8 mouse cellular contexts compared by ENCODE assay signal in genomic region chr8:48098081-48098639, GRCm38 (mm10). TPM values are rescaled to one million over a fixed set of nuclear protein-coding genes. Genes with fewer than 3 reads are reported as not detected.
A peak's percentile ranks its signal among the peaks of the same experiment; 100 is the strongest.
DNase-seq lines count a peak whose midpoint lies in the region; ATAC-seq and TF ChIP-seq lines count a peak whose summit lies in the region.

No protein-coding gene starts in this region.

- 58% methylated on average over 13 of the region's 13 CpGs for WGBS in kidney, postnatal 0 days
- WGBS in hindbrain, embryonic 11.5 days, result 60% methylated on average over 13 of the region's 13 CpGs

- peak overlapping the region; percentile 51 for H3K4me2 ChIP-seq in kidney, postnatal 0 days (ENCODE audit: low read length)
- peak overlapping the region; percentile 36; the same call in 1 of the 2 replicates for H3K4me2 ChIP-seq in hindbrain, embryonic 11.5 days (replicated peaks; ENCODE audit: low read depth, low read length)

- no peaks in the 10 kb centered on the region for H3K36me3 ChIP-seq in kidney, postnatal 0 days (ENCODE audit: insufficient read depth, low read length)
- H3K36me3 ChIP-seq in hindbrain, embryonic 11.5 days (ENCODE audit: control insufficient read depth, insufficient read depth, low read length), result no peaks in the 10 kb centered on the region

- peak overlapping the region; percentile 12; the same call in 1 of the 2 replicates for H3K4me3 ChIP-seq in kidney, postnatal 0 days (replicated peaks; ENCODE audit: low read depth, low read length)
- H3K4me3 ChIP-seq in hindbrain, embryonic 11.5 days (ENCODE audit: low read depth, low read length), result no peak overlapping the region

- H3K9ac ChIP-seq in kidney, postnatal 0 days (ENCODE audit: low read depth, low read length), result no peak overlapping the region
- H3K9ac ChIP-seq in hindbrain, embryonic 11.5 days (ENCODE audit: low read depth, low read length), result no peak overlapping the region

- no peak for ATAC-seq in kidney, postnatal 0 days (replicated peaks; ENCODE audit: low FRiP score, low read depth)
- peak; percentile 70 for ATAC-seq in hindbrain, embryonic 11.5 days (ENCODE audit: low FRiP score)

- no peaks in the 10 kb centered on the region for H3K9me3 ChIP-seq in kidney, postnatal 0 days (replicated peaks; ENCODE audit: low read length)
- H3K9me3 ChIP-seq in hindbrain, embryonic 11.5 days (ENCODE audit: control insufficient read depth, low read length), result no peaks in the 10 kb centered on the region

- no peaks in the 10 kb centered on the region for H3K27me3 ChIP-seq in kidney, postnatal 0 days (ENCODE audit: insufficient read depth, low read length)
- H3K27me3 ChIP-seq in hindbrain, embryonic 11.5 days (ENCODE audit: control insufficient read depth, insufficient read depth, low read length), result no peaks in the 10 kb centered on the region

- H3K4me1 ChIP-seq in kidney, postnatal 0 days (replicated peaks; ENCODE audit: insufficient read depth, low read length), result no peaks in the 10 kb centered on the region
- H3K4me1 ChIP-seq in hindbrain, embryonic 11.5 days (replicated peaks; ENCODE audit: control insufficient read depth, insufficient read depth, low read length), result no peaks in the 10 kb centered on the region

- H3K27ac ChIP-seq in kidney, postnatal 0 days, result no peak overlapping the region
- H3K27ac ChIP-seq in hindbrain, embryonic 11.5 days (ENCODE audit: low read depth, low read length), result no peak overlapping the region

- no peak for DNase-seq in kidney, postnatal 0 days (ENCODE audit: low spot score)
- DNase-seq in kidney, postnatal 14 days, result no peak
- DNase-seq in embryo, embryonic 11 days, result peak; percentile 32
- DNase-seq in hindbrain, embryonic 11.5 days (ENCODE audit: low spot score), result peak; percentile 46
- peak; percentile 28 for DNase-seq in neural tube, embryonic 10.5 days (ENCODE audit: extremely low spot score, low spot score)
- DNase-seq in spleen, postnatal 4 days (ENCODE audit: low spot score in 2 of 2), result no peak
- no peak for DNase-seq in layer of hippocampus, postnatal 36 days
- DNase-seq in cerebellum, adult 11 months, result no peak

- TF ChIP-seq CTCF in kidney, postnatal 0 days (IDR thresholded peaks at IDR 0.05; ENCODE audit: low read depth), result no peak

RNA-seq across cellular contexts. Expression of gene Dctd, which starts 0.7 kb away (rescaled TPM):
- polyA plus RNA-seq in kidney, postnatal 0 days (2015; fragmentation: Nextera tagmentation; extraction: Ambion mirVana), result 17.4 and 18.0 TPM in 2 replicates
- 30.8 and 31.4 TPM in 2 replicates for polyA plus RNA-seq in hindbrain, embryonic 11.5 days (2014; fragmentation: Nextera tagmentation; extraction: Ambion mirVana)
- 1 to 10 TPM; 6.7 to 8.8 TPM for total RNA-seq in layer of hippocampus, postnatal 36 days (2021)

Comparison
In these comparisons a context has a peak if more than half of its experiments do, and no peak if none do; other contexts are left out.
1. DNase-seq: peak in embryo, embryonic 11 days (single experiment), hindbrain, embryonic 11.5 days (single experiment) and neural tube, embryonic 10.5 days (single experiment); none in kidney, postnatal 0 days (single experiment), kidney, postnatal 14 days (single experiment), spleen, postnatal 4 days (0 of 2), layer of hippocampus, postnatal 36 days (0 of 2) and cerebellum, adult 11 months (single experiment).